Mouse (Mus musculus): ENCODE measurements at regions not wholly inside any gene's neighbourhood (a gene's known extent, or its start where the extent isn't known, plus 50 kb on each side); places are given as distances from the start of the nearest gene placed in this dataset.

- no peak overlapping the region for H3K27ac ChIP-seq (ENCODE audit: low read depth, low read length)
- no peaks in the 10 kb centered on the region for H3K9me3 ChIP-seq (ENCODE audit: control insufficient read depth, low read length)
- H3K27me3 ChIP-seq (ENCODE audit: control insufficient read depth, insufficient read depth, low read length): no peaks in the 10 kb centered on the region
- H3K4me2 ChIP-seq (ENCODE audit: low read depth): no peak overlapping the region
- DNase-seq (ENCODE audit: low spot score): no peak
- H3K4me3 ChIP-seq (ENCODE audit: low read depth, low read length): no peak overlapping the region
- H3K4me1 ChIP-seq (ENCODE audit: control insufficient read depth, insufficient read depth, low read length): peaks cover 10% of the 10 kb centered on the region
- no peaks in the 10 kb centered on the region for H3K36me3 ChIP-seq (ENCODE audit: control insufficient read depth, insufficient read depth, low read length)
- no peak overlapping the region for H3K9ac ChIP-seq (ENCODE audit: low read length)
- 91% methylated on average over 2 of the region's 2 CpGs for WGBS
- ATAC-seq (ENCODE audit: insufficient read depth, low FRiP score, low TSS enrichment): no peak
Observed at GRCm38 (mm10) chr17:10112118-10112517, 207.5 kb downstream of the Qk start.

GRCm38 (mm10) chr17:10110375-10110675 is 209.3 kb downstream of the Qk start:
- Histone ChIP-seq H3K4me2 (ENCODE audit: low read depth) (no peak overlapping the region), H3K27me3 (ENCODE audit: control insufficient read depth, insufficient read depth, low read length) (no peaks in the 10 kb centered on the region), H3K27ac (ENCODE audit: low read depth, low read length) (peak overlapping the region; percentile 29; the same call in 1 of the 2 replicates), H3K9me3 (ENCODE audit: control insufficient read depth, low read length) (no peaks in the 10 kb centered on the region), H3K4me3 (ENCODE audit: low read depth, low read length) (no peak overlapping the region), H3K36me3 (ENCODE audit: control insufficient read depth, insufficient read depth, low read length) (no peaks in the 10 kb centered on the region), H3K4me1 (ENCODE audit: control insufficient read depth, insufficient read depth, low read length) (peaks cover 10% of the 10 kb centered on the region), H3K9ac (ENCODE audit: low read length) (no peak overlapping the region)
- no peak for ATAC-seq (ENCODE audit: insufficient read depth, low FRiP score, low TSS enrichment)
- no peak for DNase-seq (ENCODE audit: low spot score)

GRCm38 (mm10) chr17:10109511-10110374 is 209.9 kb downstream of the Qk start:
- 45% methylated on average over 8 of the region's 8 CpGs for WGBS
- no peak overlapping the region for H3K27ac ChIP-seq (ENCODE audit: low read depth, low read length)

GRCm38 (mm10) chr17:10105299-10105698 is 214.4 kb downstream of the Qk start:
- H3K27ac ChIP-seq (ENCODE audit: low read depth, low read length): no peak overlapping the region
- H3K9ac ChIP-seq (ENCODE audit: low read length): no peak overlapping the region
- H3K4me3 ChIP-seq (ENCODE audit: low read depth, low read length): no peak overlapping the region
- DNase-seq (ENCODE audit: low spot score) (no peak), ATAC-seq (ENCODE audit: insufficient read depth, low FRiP score, low TSS enrichment) (no peak)
- peaks cover 7% of the 10 kb centered on the region for H3K4me1 ChIP-seq (ENCODE audit: control insufficient read depth, insufficient read depth, low read length)
- no peaks in the 10 kb centered on the region for H3K36me3 ChIP-seq (ENCODE audit: control insufficient read depth, insufficient read depth, low read length)
- 73% methylated on average over 3 of the region's 3 CpGs for WGBS
- H3K4me2 ChIP-seq (ENCODE audit: low read depth): no peak overlapping the region
- no peaks in the 10 kb centered on the region for H3K9me3 ChIP-seq (ENCODE audit: control insufficient read depth, low read length)
- H3K27me3 ChIP-seq (ENCODE audit: control insufficient read depth, insufficient read depth, low read length): no peaks in the 10 kb centered on the region

More at GRCm38 (mm10) chr17:10109511-10110374, 209.9 kb downstream of the Qk start:
- Histone ChIP-seq H3K9ac (ENCODE audit: low read length) (no peak overlapping the region), H3K27me3 (ENCODE audit: control insufficient read depth, insufficient read depth, low read length) (no peaks in the 10 kb centered on the region), H3K4me3 (ENCODE audit: low read depth, low read length) (no peak overlapping the region), H3K4me1 (ENCODE audit: control insufficient read depth, insufficient read depth, low read length) (peaks cover 10% of the 10 kb centered on the region), H3K9me3 (ENCODE audit: control insufficient read depth, low read length) (no peaks in the 10 kb centered on the region), H3K4me2 (ENCODE audit: low read depth) (no peak overlapping the region), H3K36me3 (ENCODE audit: control insufficient read depth, insufficient read depth, low read length) (no peaks in the 10 kb centered on the region)
- ATAC-seq (ENCODE audit: insufficient read depth, low FRiP score, low TSS enrichment): no peak
- peak; percentile 26 for DNase-seq (ENCODE audit: low spot score)

GRCm38 (mm10) chr17:10098199-10098598 is 221.5 kb downstream of the Qk start:
- Histone ChIP-seq H3K9me3 (ENCODE audit: control insufficient read depth, low read length) (no peaks in the 10 kb centered on the region), H3K27ac (ENCODE audit: low read depth, low read length) (no peak overlapping the region), H3K4me3 (ENCODE audit: low read depth, low read length) (no peak overlapping the region), H3K4me2 (ENCODE audit: low read depth) (no peak overlapping the region), H3K36me3 (ENCODE audit: control insufficient read depth, insufficient read depth, low read length) (no peaks in the 10 kb centered on the region), H3K27me3 (ENCODE audit: control insufficient read depth, insufficient read depth, low read length) (no peaks in the 10 kb centered on the region), H3K9ac (ENCODE audit: low read length) (no peak overlapping the region), H3K4me1 (ENCODE audit: control insufficient read depth, insufficient read depth, low read length) (no peaks in the 10 kb centered on the region)
- DNase-seq (ENCODE audit: low spot score) (no peak), ATAC-seq (ENCODE audit: insufficient read depth, low FRiP score, low TSS enrichment) (no peak)
- 84% methylated on average over 4 of the region's 4 CpGs for WGBS

GRCm38 (mm10) chr17:10097691-10098090 is 222.0 kb downstream of the Qk start:
- no peaks in the 10 kb centered on the region for H3K27me3 ChIP-seq (ENCODE audit: control insufficient read depth, insufficient read depth, low read length)
- ATAC-seq (ENCODE audit: insufficient read depth, low FRiP score, low TSS enrichment) (no peak), DNase-seq (ENCODE audit: low spot score) (no peak)
- H3K9ac ChIP-seq (ENCODE audit: low read length): no peak overlapping the region
- H3K27ac ChIP-seq (ENCODE audit: low read depth, low read length): no peak overlapping the region
- H3K9me3 ChIP-seq (ENCODE audit: control insufficient read depth, low read length): no peaks in the 10 kb centered on the region
- no peak overlapping the region for H3K4me2 ChIP-seq (ENCODE audit: low read depth)
- no peaks in the 10 kb centered on the region for H3K36me3 ChIP-seq (ENCODE audit: control insufficient read depth, insufficient read depth, low read length)
- H3K4me3 ChIP-seq (ENCODE audit: low read depth, low read length): no peak overlapping the region
- H3K4me1 ChIP-seq (ENCODE audit: control insufficient read depth, insufficient read depth, low read length): no peaks in the 10 kb centered on the region

GRCm38 (mm10) chr17:10095841-10096301 is 223.8 kb downstream of the Qk start:
- H3K4me3 ChIP-seq (ENCODE audit: low read depth, low read length): no peak overlapping the region
- H3K9me3 ChIP-seq (ENCODE audit: control insufficient read depth, low read length): no peaks in the 10 kb centered on the region
- ATAC-seq (ENCODE audit: insufficient read depth, low FRiP score, low TSS enrichment): no peak
- WGBS: 86% methylated on average over 3 of the region's 3 CpGs
- DNase-seq (ENCODE audit: low spot score): no peak
- no peaks in the 10 kb centered on the region for H3K27me3 ChIP-seq (ENCODE audit: control insufficient read depth, insufficient read depth, low read length)
- no peaks in the 10 kb centered on the region for H3K36me3 ChIP-seq (ENCODE audit: control insufficient read depth, insufficient read depth, low read length)
- H3K9ac ChIP-seq (ENCODE audit: low read length): no peak overlapping the region
- no peak overlapping the region for H3K4me2 ChIP-seq (ENCODE audit: low read depth)
- no peak overlapping the region for H3K27ac ChIP-seq (ENCODE audit: low read depth, low read length)
- no peaks in the 10 kb centered on the region for H3K4me1 ChIP-seq (ENCODE audit: control insufficient read depth, insufficient read depth, low read length)

GRCm38 (mm10) chr17:10094108-10094521 is 225.5 kb downstream of the Qk start:
- no peaks in the 10 kb centered on the region for H3K9me3 ChIP-seq (ENCODE audit: control insufficient read depth, low read length)
- no peak overlapping the region for H3K4me2 ChIP-seq (ENCODE audit: low read depth)
- no peak for ATAC-seq (ENCODE audit: insufficient read depth, low FRiP score, low TSS enrichment)

GRCm38 (mm10) chr17:10093437-10094107 is 226.1 kb downstream of the Qk start:
- H3K4me3 ChIP-seq (ENCODE audit: low read depth, low read length): no peak overlapping the region
- ATAC-seq (ENCODE audit: insufficient read depth, low FRiP score, low TSS enrichment) (no peak), DNase-seq (ENCODE audit: low spot score) (no peak)
- no peaks in the 10 kb centered on the region for H3K4me1 ChIP-seq (ENCODE audit: control insufficient read depth, insufficient read depth, low read length)
- H3K27me3 ChIP-seq (ENCODE audit: control insufficient read depth, insufficient read depth, low read length): no peaks in the 10 kb centered on the region
- H3K9me3 ChIP-seq (ENCODE audit: control insufficient read depth, low read length): no peaks in the 10 kb centered on the region
- 85% methylated on average over 8 of the region's 8 CpGs for WGBS
- H3K9ac ChIP-seq (ENCODE audit: low read length): no peak overlapping the region
- H3K27ac ChIP-seq (ENCODE audit: low read depth, low read length): no peak overlapping the region
- no peak overlapping the region for H3K4me2 ChIP-seq (ENCODE audit: low read depth)
- H3K36me3 ChIP-seq (ENCODE audit: control insufficient read depth, insufficient read depth, low read length): no peaks in the 10 kb centered on the region

More at GRCm38 (mm10) chr17:10094108-10094521, 225.5 kb downstream of the Qk start:
- Histone ChIP-seq H3K36me3 (ENCODE audit: control insufficient read depth, insufficient read depth, low read length) (no peaks in the 10 kb centered on the region), H3K27ac (ENCODE audit: low read depth, low read length) (no peak overlapping the region), H3K9ac (ENCODE audit: low read length) (no peak overlapping the region), H3K27me3 (ENCODE audit: control insufficient read depth, insufficient read depth, low read length) (no peaks in the 10 kb centered on the region), H3K4me3 (ENCODE audit: low read depth, low read length) (no peak overlapping the region), H3K4me1 (ENCODE audit: control insufficient read depth, insufficient read depth, low read length) (no peaks in the 10 kb centered on the region)
- DNase-seq (ENCODE audit: low spot score): no peak
- WGBS: 75% methylated on average over 3 of the region's 3 CpGs

Data from neural tube, embryonic 11.5 days (tissue).